Mouse (Mus musculus) activated CD4-positive, CD25-positive, alpha-beta regulatory T cell, adult 4 months (primary cell): ENCODE measurements around the gene Etv3. TPM values are rescaled to one million over a fixed set of nuclear protein-coding genes. Genes with fewer than 3 reads are reported as not detected.
A peak's percentile ranks its signal among the peaks of the same experiment; 100 is the strongest.
"Not testable (repeated sequence)": the region's sequence is repeated elsewhere in the genome, so short reads cannot be mapped to it uniquely, and the experiment has no call there.

Source experiments
- ATAC-seq: one replicate; pipeline ENCODE4 v1.8.0; 2017
- polyA plus RNA-seq, 2 experiments: library from polyadenylated mRNA; unstranded; fragments of 100-300 nt; shearing (Covaris generic); gene quantifications; one replicate each; pipeline ENCODE4 v1.2.1; 2017

Etv3 gene
- 10 to 100 TPM; 17.7 to 23.4 TPM for polyA plus RNA-seq

DNA sequence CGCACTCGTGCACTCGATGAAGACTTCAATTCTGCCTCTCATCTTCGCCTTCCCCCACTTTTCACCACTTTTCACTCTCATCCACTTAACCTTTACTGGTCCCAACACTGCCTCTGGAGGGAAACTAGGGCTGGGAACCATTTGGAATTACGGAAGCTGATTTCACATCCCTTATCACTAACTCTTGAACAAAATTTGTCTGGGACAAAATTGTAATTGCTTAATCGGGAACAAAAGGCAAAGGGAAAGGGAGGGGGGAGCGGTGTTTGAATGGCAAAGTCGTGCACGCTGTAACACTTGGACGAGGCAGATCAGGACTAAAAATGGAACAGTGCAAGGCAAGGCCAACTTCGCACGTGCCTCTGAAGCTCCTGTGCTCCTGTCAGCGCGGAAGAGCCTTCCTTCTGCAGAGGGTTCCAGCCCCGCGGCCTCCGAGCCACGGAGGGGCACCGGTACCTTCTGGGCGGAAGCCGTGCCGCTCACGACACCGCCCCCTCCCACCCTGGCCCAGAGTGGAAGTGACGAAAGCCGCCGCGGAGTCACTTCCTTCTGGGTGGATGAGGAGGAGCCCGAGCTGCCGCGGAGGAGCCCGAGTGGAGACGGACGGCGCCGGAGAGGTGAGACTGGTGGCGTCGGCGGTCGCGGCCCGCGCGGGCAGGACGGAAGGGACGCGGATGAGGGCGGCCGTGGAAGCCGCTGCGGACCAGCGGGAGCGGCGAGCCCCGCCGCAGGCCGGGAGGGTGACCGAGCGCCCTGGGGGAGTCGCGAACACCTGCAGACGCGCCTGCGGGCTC, at the start of gene Etv3:
Gene Etv3 (plus strand): TSS at position 365 of the 794 bp plus-strand sequence.
- peak; percentile 59 for ATAC-seq

DNA sequence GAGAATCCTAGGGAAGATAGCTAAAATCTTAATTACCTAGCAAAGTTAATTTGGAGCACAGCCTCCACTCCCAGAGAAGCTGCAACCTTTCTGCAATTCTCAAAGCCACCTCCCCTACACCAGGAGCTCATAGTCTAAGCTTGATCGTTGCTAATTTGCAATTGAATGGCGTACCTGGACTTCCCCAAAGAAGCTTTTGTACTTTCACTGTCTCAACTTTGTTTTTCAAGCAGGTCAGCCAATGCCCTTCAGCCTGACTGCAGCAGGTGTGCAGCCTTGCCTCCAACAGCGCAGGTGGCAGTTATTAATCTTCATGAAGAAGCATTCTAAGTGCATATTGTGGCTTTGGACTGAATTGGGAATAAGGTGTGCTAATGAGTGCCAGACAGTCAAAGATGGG, 47.3 kb upstream of the Etv3 start:
- ATAC-seq = not testable (repeated sequence)

DNA sequence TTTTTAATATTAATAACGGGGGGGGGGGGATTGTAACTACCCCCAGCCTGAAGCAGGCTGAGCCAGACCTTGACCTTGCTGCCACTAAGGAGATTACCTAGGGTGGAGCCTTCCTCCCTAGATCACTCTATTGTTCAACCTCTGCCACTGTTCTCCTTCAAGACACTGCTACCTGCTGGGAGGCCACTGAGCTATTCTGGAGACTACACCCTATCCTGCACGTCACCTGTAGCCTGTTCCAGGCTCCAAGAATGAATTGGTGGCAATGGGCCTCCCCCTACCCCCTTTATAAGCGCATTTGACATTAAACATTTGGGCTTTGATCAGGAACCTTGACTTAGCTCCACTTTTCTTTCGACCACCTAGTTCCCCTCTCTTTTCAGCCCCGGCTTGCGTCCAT, 46.6 kb upstream of the Etv3 start:
- ATAC-seq = not testable (repeated sequence)

- not testable (repeated sequence) for ATAC-seq
Observed at GRCm38 (mm10) chr3:87479230-87479629, 46.0 kb upstream of the Etv3 start.

DNA sequence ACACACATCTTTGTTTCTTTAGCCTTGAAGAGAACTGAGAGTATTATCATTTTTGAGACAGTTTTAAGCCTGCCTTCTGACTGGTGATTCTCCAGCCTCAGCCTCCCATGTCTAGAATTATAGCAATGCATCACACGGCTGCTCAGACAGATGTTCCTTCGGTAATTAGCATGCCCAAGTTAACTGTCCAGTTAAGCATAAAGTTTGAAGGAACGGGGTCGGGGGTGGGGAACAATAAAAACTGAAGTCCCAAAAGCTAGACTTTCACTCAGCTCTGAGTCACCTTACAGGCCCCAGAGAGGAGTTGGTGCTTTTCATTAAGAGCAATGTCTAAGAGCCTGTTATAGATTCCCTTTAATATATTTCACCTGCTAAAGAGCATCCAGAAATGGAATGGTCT, 37.8 kb upstream of the Etv3 start:
- no peak for ATAC-seq

DNA sequence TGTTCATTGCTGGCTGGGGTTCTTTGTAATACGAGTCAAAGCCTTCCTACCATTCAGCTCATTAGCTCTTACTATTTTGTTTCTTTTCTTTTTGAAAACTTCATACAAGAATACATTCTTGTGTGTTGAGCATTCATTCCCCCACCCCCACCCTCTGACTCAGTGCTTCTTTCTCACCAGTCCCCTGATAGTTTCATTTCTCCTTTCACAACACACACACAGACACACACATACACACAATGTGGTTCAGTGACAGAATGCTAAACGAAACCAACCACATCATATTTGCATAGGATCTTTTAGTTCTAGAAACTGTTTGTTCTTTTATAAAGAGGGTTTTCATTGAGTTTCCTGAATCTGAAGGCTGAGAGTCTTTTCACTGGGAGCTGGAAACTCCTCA, 37.3 kb upstream of the Etv3 start:
- no peak for ATAC-seq

DNA sequence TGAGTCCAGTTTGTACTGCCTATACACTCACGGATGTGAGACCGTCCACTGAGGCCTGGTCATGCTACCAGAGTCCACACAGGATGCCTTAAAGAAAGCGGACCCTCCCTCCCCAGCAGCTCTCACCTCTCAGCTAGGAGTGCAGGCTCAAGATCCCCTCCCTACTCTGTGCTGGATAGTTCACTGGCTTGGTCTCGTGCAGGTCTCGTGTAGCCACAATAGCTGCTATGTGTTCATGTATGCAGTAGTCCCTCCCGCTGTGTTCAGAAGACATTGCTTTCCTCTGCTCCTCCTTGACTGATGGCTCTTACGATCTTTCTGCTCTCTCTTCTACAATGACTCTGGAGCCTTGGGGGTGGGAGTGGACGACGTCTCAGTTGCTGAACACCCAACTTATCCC, 26.9 kb upstream of the Etv3 start:
- ATAC-seq = no peak

DNA sequence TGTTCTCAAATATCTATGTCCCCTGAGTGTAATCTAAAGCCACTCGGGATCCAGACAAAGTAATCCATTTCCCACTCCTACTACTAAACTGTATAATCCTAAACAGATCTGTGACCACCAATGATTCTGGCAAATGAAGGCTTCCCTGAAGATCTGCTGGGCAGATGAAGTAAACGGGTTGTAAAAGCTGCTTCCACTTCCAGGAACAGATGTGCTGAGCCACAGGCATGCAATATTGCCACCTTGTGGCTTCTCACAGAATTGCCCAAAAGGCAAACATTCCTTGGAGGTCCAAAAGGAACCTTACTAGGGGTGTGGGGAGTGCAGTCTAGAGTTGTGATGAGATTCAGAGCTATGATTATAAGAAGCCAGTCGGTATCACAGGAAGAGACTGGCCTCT, 26.1 kb upstream of the Etv3 start:
- peak; percentile 69 for ATAC-seq

DNA sequence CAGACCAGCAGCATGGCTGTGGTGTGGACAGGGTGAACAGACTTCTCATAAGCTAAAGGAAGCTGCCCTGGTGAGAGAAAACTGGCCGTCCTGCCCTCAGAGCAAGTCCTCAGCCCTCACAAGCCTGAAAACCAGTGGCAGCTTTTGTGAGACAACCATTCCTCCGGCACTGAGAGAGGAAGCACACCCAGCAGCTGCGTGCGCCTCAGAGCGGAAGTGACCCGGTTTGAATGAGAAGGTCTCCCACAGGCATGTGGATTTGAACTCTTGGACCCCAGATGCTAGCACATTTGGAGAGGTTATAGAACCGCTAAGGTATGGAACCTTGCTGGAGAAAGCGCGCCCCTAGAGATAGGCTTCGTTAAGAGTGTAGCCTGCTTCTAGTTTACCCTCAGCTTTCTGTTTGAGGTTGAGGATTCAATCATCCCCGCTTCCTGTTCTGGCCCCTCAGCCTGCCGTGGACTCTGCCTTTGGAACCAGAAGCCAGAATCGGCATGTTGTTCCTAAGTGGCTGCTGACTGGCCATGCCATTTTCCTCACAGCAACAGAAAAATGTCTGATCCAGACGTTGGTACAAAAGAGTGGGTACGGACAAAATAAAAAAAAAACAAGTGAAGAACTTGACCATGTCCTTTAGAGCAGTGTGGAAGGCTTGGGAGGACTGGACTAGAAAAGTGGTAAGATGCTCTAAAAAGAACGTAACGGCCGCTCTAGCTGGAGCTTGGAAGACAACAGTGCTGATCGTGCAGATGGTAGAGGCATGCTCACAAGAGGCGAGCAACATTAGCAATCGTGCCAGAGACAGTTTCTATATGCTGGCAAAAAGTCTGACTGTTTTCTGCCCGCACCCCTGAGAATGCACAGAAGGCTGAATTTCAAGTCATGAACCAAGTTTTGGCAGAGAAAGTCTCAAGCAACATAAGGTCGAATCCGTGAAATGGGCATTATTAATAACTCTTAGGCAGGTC, 24.8 kb upstream of the Etv3 start:
- ATAC-seq = no peak

GRCm38 (mm10) chr3:87501151-87501550, 24.1 kb upstream of the Etv3 start:
- ATAC-seq = no peak

DNA sequence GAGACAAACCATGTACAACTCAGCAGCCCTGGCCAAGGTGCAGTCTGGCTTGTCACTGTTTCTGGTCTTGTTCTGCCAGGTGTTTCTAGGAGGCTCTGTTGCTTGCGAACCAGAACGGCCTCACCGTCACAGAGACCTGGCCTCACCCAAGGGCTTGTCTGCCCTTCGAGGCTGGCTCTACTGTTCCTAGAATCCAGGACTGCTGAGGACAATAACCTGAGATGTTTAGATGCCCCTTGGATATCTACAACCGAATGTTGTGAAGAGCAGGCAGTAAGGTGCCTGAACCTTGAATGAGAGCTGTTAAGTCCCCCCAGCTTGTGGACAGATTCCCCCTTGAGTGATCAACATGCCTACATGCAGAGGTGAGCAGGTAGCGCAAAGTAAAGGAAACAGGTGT, 22.4 kb upstream of the Etv3 start:
- ATAC-seq = no peak

DNA sequence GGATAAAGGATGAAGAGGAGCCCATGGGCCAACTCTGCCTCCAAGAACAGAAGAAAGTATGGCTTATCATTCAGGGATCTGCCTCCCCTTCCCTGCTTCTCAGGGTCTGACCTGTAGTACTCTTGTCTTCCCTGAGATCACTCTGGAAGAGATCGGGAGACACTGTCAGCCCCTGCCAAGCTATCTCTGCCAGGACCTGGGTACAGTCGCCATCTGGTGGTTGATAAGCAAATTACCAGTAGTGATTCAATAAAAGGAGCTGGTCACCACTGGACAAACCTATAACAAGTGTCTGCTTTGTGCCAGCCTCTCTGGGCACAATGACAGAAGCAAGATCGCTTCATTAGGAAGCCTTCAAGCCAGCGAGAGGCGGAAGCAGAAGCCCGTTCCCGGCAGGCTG, 20.9 kb upstream of the Etv3 start:
- no peak for ATAC-seq

DNA sequence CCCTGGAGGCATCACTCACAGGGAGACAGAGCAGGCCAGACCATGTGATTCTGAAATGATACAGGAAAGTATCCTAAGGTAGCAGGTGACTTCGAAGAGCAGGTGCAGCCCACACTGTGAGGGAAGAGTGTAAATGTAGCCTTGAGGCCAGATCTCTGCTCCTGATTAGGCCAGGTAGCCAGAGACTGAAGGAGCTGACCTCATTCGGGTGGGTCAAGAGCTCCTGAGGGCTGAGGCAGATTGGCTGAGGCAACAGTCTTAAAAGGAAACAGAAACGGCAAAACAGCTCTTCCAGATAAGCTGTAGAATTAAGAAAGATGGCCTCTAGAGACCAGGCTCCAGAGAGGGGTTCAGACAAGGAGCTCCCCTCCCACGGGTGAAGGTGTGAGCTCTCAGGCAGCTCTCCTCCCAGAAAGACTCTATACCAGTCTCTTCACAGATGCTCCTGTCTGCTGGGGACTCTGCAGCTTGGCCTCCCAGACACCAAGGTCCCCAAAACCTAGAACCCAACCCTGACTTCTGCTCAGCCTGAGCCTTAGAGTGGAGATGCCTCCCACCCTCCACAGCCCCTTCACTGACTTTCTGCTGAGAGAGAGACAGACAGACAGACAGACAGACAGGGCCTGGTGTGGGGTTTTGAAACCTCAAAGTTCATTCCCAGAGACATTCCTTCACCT, 20.3 kb upstream of the Etv3 start:
- no peak for ATAC-seq

DNA sequence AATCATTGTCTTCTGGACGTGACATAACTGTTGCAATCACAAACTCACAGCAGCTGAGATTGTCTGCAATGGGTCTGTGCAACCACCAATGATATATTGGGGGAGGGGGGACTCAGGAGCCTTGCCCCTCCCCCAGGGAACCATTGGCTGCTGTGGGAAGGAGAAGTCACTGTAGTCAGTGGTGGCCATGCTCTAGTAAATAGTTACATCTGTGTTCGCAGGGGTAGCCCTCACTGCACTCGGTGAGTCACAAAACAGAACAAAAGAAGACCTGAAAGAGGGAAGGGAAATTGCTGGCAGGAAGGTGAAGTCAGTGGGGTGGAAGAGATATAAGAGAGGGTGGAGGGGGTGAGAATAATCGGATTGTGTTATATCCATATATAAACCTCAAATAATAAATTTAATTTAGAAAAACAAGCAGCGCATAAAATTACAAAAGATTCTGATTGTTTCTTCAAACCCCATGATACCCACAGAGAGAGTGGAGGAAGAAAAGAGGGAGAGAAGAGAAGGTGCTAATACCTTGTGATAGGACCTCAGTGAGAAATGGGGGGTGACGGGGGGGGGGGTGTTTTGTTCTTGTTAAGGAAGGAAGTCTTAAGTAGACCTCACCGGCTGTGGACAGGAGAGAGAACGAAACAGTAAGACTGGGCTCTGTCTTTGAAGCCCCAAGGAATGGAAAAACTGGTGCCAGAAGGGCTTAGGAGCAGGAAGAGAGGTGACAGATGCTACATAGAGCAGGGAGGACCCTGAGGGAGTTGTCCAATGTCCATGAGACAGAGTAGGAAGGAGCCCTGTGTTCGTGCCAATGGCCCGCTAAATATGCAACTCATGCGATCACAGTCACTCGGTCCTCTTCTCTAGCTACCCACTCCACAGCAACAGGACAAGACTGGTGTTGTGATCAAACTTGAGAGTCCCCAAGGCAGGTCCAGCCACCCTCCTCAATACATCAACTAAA, 18.5 kb upstream of the Etv3 start:
- no peak for ATAC-seq

DNA sequence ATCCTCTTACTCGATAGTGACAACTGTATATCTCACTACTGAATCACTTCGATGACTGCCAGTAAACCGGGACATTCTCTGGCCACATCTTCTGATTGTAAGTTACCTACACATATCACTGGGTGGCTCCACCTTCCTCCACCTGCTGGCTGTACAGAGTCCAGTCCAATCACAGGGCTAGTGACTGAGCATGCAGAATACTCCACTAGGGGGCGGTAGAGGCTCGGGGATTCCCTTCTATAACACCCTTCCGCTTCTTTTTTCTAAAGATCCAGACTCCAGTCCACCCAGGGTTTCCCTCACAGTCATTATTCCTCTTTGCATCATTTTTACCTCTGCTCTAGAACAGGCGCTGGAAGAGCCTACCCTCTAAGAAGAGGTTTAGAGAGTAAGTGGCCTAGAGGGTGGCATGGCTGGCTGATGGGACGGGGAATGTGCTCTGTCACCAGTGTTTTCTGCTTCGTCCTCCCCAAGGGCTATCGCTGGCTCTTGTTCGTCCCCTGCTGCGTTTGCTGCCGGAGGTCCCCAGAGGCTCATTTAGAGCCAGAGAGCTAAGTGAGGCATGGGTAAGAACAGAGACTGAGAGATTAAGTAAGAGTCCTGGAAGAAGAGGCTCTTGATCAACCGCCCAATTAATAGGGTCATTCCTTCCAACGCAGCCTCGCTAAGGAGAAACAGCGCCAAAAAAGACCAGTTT, 16.9 kb upstream of the Etv3 start:
- ATAC-seq = peak; percentile 87

DNA sequence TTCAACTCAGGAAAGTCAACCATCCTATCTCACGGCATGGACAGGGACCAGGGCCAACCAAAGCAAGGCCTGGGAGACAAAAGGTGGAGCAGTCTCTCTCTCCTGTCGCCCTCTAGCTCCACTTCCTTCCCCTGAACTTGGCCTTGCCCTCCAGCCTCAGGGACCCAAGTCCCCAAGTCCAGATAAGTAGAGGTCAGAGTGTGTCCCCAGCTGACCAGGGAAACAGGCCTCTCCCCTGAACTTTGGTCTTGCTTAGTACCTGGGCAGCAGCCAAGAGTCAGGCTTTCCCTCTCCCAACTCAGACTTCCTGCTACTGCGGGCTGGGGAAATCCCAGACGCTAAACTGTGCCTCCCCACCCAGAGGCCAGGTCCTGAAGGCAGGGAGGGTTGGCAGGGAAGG, 16.1 kb upstream of the Etv3 start:
- no peak for ATAC-seq

GRCm38 (mm10) chr3:87510832-87511231, 14.4 kb upstream of the Etv3 start:
- no peak for ATAC-seq

DNA sequence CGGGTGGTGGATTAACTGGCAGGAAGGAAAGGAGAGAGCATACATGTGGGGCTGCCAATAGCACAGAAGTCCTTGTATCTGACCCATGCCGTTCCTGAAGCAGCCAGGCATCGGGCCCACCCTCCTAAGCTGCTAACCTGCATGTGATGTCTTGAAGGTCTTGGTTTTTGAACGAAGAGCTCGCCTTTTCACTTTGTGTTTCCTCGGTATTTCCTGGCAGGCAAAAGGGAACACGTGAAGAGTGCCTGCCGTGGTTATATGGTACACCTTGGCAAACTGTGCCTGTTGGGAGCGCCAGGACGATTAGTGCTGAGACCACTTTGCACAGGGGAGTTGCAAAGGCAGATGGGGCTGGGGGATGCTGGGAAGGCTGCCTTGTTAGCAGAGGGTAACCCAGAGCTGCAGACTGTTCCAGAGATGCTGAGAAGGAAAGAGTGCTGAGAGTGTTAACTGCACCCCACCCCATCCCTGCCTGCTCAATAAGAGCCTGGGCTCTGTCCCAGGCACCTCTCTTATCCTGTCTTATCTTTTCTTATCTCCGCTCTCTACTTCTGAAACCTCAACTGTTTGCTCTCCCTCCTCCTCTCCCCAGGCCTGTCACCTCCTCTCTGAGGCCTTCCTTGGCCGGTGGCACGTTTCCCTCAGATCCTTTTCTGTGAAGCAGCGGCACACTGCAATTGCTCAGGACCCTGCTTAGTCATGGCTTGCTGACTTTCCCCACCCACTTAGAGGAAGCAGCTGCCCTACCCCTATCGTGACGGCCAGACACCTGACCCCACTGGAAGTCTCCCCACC, 13.0 kb upstream of the Etv3 start:
- peak; percentile 25 for ATAC-seq

- ATAC-seq = peak; percentile 78
Observed at GRCm38 (mm10) chr3:87515567-87516081, 9.6 kb upstream of the Etv3 start.

DNA sequence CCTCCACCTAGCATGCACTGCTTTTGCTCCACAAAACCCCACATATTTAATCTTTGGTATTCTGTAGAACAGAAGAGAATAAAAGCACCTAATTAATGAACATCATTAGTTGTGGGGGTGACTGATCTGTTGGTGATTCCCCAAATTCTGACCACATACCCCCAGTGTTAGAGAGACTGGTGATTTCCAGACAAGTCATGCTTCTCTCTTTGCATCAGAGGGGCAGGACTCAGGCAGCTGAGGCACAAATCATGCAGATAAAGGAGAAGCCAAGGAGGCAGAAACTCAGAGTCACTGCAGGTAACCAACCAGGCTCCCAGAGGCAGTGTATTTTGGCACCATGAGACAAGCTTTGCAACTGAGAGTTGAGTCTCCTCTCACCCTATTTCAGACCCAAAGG, 6.8 kb upstream of the Etv3 start:
- ATAC-seq = no peak
